Mouse (Mus musculus): ENCODE data around the gene Pglyrp1. TPM values are rescaled to one million over a fixed set of nuclear protein-coding genes. Genes with fewer than 3 reads are reported as not detected.

Pglyrp1 gene
- total RNA-seq, 2 experiments from 2014 or later, result 1.1 to 2.8 TPM

GRCm38 (mm10) chr7:18926041-18926790 is 55.1 kb downstream of the Pglyrp1 start:
- DNase-seq (ENCODE audit: low spot score in 2 of 2), result peak; percentile 28 to 44

DNA sequence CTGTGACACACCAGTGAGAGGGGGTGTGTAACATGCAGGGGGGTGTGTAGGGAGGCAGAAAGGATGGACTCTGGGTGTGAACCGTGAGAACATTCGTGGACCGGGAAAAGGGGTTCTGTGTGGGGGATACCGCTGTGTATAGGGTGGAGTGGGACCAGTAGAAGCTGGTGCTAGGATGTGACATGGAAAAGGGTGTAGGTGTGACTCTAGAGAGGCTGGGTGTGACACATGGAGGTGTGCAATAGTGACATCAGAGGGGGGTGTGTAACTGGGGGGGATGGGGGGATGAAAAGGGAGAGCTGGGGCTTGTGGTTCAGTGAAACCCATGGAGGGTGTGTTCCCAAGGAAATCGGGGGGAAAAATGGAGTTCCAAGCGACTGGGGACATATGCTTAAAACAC is 55.8 kb downstream of the Pglyrp1 start:
- no peak for DNase-seq (ENCODE audit: low spot score in 2 of 2)

- DNase-seq (ENCODE audit: low spot score in 2 of 2), result no peak
Measured at GRCm38 (mm10) chr7:18927759-18928158, 56.6 kb downstream of the Pglyrp1 start.

Other genes with a start within 250 kb of the Pglyrp1 start
- not detected for gene Psg21, start 214.6 kb upstream of the Pglyrp1 start, total RNA-seq (2021)
- not detected for gene Psg20, start 185.1 kb upstream of the Pglyrp1 start, total RNA-seq (2021)
- not detected for gene Psg22, start 153.2 kb upstream of the Pglyrp1 start, total RNA-seq (2021)
- gene Psg19, start 72.8 kb upstream of the Pglyrp1 start, total RNA-seq (2021), result not detected
- not detected for gene Psg17, start 49.7 kb upstream of the Pglyrp1 start, total RNA-seq (2021)
- 1 to 10 TPM; 8.1 to 10.0 TPM for gene Mill2, start 31.4 kb upstream of the Pglyrp1 start, total RNA-seq (2021)
- 10 to 100 TPM in 1 of 2 experiments, 1 to 10 TPM in 1; 9.9 to 10.7 TPM for gene Ccdc61, start 39.1 kb downstream of the Pglyrp1 start, total RNA-seq (2021)
- 1 to 10 TPM; 3.8 to 5.1 TPM for gene Nova2, start 54.6 kb downstream of the Pglyrp1 start, total RNA-seq (2021)
- gene Nanos2, start 116.1 kb downstream of the Pglyrp1 start, total RNA-seq (2021), result not detected
- 10 to 100 TPM in 1 of 2 experiments, 1 to 10 TPM in 1; 9.3 to 12.2 TPM for gene Mypop, start 119.9 kb downstream of the Pglyrp1 start, total RNA-seq (2021)
- gene Irf2bp1, start 132.7 kb downstream of the Pglyrp1 start, total RNA-seq (2021), result 10 to 100 TPM; 42.9 to 47.0 TPM
- not detected for gene Foxa3, start 152.2 kb downstream of the Pglyrp1 start, total RNA-seq (2021)
- 100 to 1,000 TPM in 1 of 2 experiments, 10 to 100 TPM in 1; 92.0 to 105 TPM for gene Sympk, start 153.0 kb downstream of the Pglyrp1 start, total RNA-seq (2021)
- not detected for gene Rsph6a, start 183.4 kb downstream of the Pglyrp1 start, total RNA-seq (2021)
- gene Dmwd, start 204.9 kb downstream of the Pglyrp1 start, total RNA-seq (2021), result 10 to 100 TPM; 48.3 to 49.1 TPM
- 100 to 1,000 TPM; 127 to 137 TPM for gene Dmpk, start 212.5 kb downstream of the Pglyrp1 start, total RNA-seq (2021)
- 10 to 100 TPM; 13.0 to 14.7 TPM for gene Six5, start 223.3 kb downstream of the Pglyrp1 start, total RNA-seq (2021)
- gene Gm4969, start 247.0 kb downstream of the Pglyrp1 start, total RNA-seq (2021), result not detected
- 10 to 100 TPM; 12.6 to 15.4 TPM for gene Fbxo46, start 248.5 kb downstream of the Pglyrp1 start, total RNA-seq (2021)